Mouse (Mus musculus): ENCODE data around the gene Tnfaip8l3. TPM values are rescaled to one million over a fixed set of nuclear protein-coding genes. Genes with fewer than 3 reads are reported as not detected.
"Not testable (repeated sequence)": the region's sequence is repeated elsewhere in the genome, so short reads cannot be mapped to it uniquely, and the experiment has no call there.

The Tnfaip8l3 gene
- polyA plus RNA-seq, 1 experiment from 2014 or later = 0.31 TPM

DNA sequence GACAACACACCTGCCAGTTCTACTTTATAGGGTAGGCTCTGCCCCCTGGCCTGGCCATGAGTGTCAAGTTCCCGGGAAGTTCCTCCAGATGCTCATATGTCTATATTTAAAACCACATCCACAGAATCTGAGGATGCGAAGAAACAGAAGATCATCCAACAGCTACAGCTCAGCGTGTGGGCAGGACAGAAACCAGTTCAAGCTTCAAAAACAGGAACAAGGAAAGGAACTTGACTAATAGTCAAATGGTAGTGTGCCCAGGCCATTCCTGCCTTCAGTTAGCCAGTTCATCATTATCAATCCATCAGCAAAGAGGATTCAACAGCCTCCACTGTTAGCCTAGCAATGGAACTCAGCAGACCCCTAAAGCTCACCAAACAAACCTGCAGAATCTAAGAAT, 4.5 kb downstream of the Tnfaip8l3 start:
- Histone ChIP-seq H3K4me2 (replicated peaks) (no peak overlapping the region), H3K9me3 (replicated peaks) (no peaks in the 10 kb centered on the region), H3K27ac (no peak overlapping the region), H3K4me3 (no peak overlapping the region), H3K4me1 (peaks cover 10% of the 10 kb centered on the region), H3K27me3 (peaks cover 24% of the 10 kb centered on the region), H3K36me3 (no peaks in the 10 kb centered on the region), H3K9ac (no peak overlapping the region)
- 85% methylated on average over 3 of the region's 3 CpGs for WGBS
- no peak for ATAC-seq (ENCODE audit: low FRiP score)

GRCm38 (mm10) chr9:54061666-54062065, 6.5 kb downstream of the Tnfaip8l3 start:
- Histone ChIP-seq H3K27ac (no peak overlapping the region), H3K36me3 (no peaks in the 10 kb centered on the region), H3K4me3 (no peak overlapping the region), H3K9me3 (replicated peaks) (no peaks in the 10 kb centered on the region), H3K27me3 (peaks cover 7% of the 10 kb centered on the region), H3K4me2 (replicated peaks) (no peak overlapping the region), H3K4me1 (no peaks in the 10 kb centered on the region), H3K9ac (no peak overlapping the region)
- no peak for ATAC-seq (ENCODE audit: low FRiP score)
- 82% methylated on average over 5 of the region's 5 CpGs for WGBS

- no peak for ATAC-seq (ENCODE audit: low FRiP score)
- Histone ChIP-seq H3K9me3 (replicated peaks) (no peaks in the 10 kb centered on the region), H3K27ac (no peak overlapping the region), H3K4me2 (replicated peaks) (no peak overlapping the region), H3K4me1 (no peaks in the 10 kb centered on the region), H3K9ac (no peak overlapping the region), H3K4me3 (no peak overlapping the region), H3K27me3 (no peaks in the 10 kb centered on the region), H3K36me3 (no peaks in the 10 kb centered on the region)
- 93% methylated on average over 3 of the region's 3 CpGs for WGBS
These were observed 16.7 kb downstream of the Tnfaip8l3 start for GRCm38 (mm10) chr9:54051298-54052068.

DNA sequence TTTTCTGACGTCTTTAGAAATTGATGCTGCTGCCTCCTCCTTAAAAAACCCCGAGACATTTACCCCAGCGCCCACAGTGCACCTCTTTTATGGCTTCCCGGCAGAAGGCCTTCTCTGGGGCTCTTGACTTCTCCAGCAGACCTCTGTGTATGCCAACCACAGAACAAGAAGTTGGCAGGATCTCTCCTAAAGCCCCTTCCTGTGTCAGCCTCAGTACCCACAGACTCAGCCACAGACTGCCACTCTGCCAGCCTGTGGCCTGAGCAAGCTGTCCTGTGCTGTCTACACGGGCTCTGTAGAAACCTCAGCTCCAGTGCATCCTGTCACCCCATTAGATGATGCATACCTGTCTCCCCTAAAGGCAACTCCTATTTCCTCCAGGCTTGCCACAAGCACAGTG, 19.2 kb downstream of the Tnfaip8l3 start:
- Histone ChIP-seq H3K27me3 (no peaks in the 10 kb centered on the region), H3K27ac (no peak overlapping the region), H3K4me1 (no peaks in the 10 kb centered on the region), H3K4me2 (replicated peaks) (no peak overlapping the region), H3K36me3 (no peaks in the 10 kb centered on the region), H3K9ac (no peak overlapping the region), H3K9me3 (replicated peaks) (no peaks in the 10 kb centered on the region), H3K4me3 (no peak overlapping the region)
- ATAC-seq (ENCODE audit: low FRiP score) = no peak
- WGBS = 81% methylated on average over 5 of the region's 5 CpGs

DNA sequence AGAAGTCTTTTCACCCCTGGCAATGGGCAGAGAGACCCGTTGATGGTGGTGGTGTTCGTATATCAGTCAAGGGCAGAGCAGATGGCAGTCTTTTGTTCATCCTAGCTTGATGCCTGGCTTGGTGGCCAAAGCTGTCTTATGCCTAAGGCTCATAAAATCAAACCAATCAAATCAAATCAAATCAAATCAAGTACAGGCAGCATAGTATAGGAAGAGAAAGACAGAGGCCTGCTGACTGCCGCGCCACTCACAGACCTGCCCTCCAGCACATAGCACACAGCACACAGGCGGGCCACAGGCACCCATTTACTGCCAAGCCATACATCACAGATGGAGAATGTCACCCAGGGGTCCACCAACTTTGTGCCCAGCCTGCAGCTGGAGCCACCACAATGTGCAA, 25.1 kb downstream of the Tnfaip8l3 start:
- no peaks in the 10 kb centered on the region for H3K4me1 ChIP-seq
- no peaks in the 10 kb centered on the region for H3K27me3 ChIP-seq
- H3K4me2 ChIP-seq (replicated peaks) = no peak overlapping the region
- no peak for ATAC-seq (ENCODE audit: low FRiP score)
- H3K4me3 ChIP-seq = no peak overlapping the region
- 88% methylated on average over 5 of the region's 5 CpGs for WGBS
- no peaks in the 10 kb centered on the region for H3K9me3 ChIP-seq (replicated peaks)
- no peak overlapping the region for H3K27ac ChIP-seq
- H3K9ac ChIP-seq = no peak overlapping the region
- H3K36me3 ChIP-seq = no peaks in the 10 kb centered on the region

- Histone ChIP-seq H3K27ac (no peak overlapping the region), H3K9ac (no peak overlapping the region), H3K9me3 (replicated peaks) (no peaks in the 10 kb centered on the region), H3K36me3 (no peaks in the 10 kb centered on the region), H3K27me3 (no peaks in the 10 kb centered on the region), H3K4me3 (no peak overlapping the region), H3K4me2 (replicated peaks) (no peak overlapping the region), H3K4me1 (peaks cover 6% of the 10 kb centered on the region; the same call in 1 of the 2 replicates)
- no peak for ATAC-seq (ENCODE audit: low FRiP score)
- 60% methylated on average over 9 of the region's 9 CpGs for WGBS
These were observed 30.5 kb downstream of the Tnfaip8l3 start for GRCm38 (mm10) chr9:54037717-54038116.

- H3K9me3 ChIP-seq (replicated peaks) = no peaks in the 10 kb centered on the region
These were observed 33.5 kb downstream of the Tnfaip8l3 start for GRCm38 (mm10) chr9:54034691-54035090.

DNA sequence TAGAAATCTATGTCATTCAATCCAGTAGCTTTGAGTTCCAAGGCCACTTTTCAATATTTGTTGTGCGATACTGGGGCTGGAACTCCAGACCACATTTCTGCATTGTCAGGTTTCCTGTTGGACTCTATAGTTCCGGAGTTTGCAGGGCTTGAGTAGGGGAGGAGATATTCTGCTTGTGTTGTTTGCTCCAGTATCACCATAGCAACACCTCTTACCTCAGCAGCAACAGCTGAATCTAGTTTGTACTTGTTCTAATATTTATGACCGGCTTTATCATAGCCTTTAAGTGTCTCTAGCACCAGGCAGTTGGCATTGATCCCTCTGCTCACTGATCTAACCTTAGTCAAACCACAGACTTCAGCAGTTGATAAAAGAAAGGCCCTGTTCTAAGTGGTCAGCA, 45.4 kb downstream of the Tnfaip8l3 start:
- H3K9me3 ChIP-seq (replicated peaks) = no peaks in the 10 kb centered on the region
- 83% methylated on average over 3 of the region's 3 CpGs for WGBS
- no peak for ATAC-seq (ENCODE audit: low FRiP score)

More at GRCm38 (mm10) chr9:54034691-54035090, 33.5 kb downstream of the Tnfaip8l3 start:
- no peak overlapping the region for H3K27ac ChIP-seq
- H3K36me3 ChIP-seq = no peaks in the 10 kb centered on the region
- H3K4me3 ChIP-seq = no peak overlapping the region
- ATAC-seq (ENCODE audit: low FRiP score) = no peak
- WGBS = 83% methylated on average over 5 of the region's 5 CpGs
- H3K9ac ChIP-seq = no peak overlapping the region
- peaks cover 6% of the 10 kb centered on the region; the same call in 1 of the 2 replicates for H3K4me1 ChIP-seq
- no peaks in the 10 kb centered on the region for H3K27me3 ChIP-seq
- H3K4me2 ChIP-seq (replicated peaks) = no peak overlapping the region

GRCm38 (mm10) chr9:53994528-53994927, 73.7 kb downstream of the Tnfaip8l3 start:
- no peaks in the 10 kb centered on the region for H3K27me3 ChIP-seq
- no peak overlapping the region for H3K4me3 ChIP-seq
- no peaks in the 10 kb centered on the region for H3K36me3 ChIP-seq
- no peaks in the 10 kb centered on the region for H3K9me3 ChIP-seq (replicated peaks)
- 59% methylated on average over 1 of the region's 1 CpGs for WGBS
- no peak overlapping the region for H3K27ac ChIP-seq
- H3K4me2 ChIP-seq (replicated peaks) = no peak overlapping the region
- no peak overlapping the region for H3K9ac ChIP-seq
- H3K4me1 ChIP-seq = no peaks in the 10 kb centered on the region
- no peak for ATAC-seq (ENCODE audit: low FRiP score)

More for the DNA sequence above, 45.4 kb downstream of the Tnfaip8l3 start:
- Histone ChIP-seq H3K9ac (no peak overlapping the region), H3K4me1 (no peaks in the 10 kb centered on the region), H3K27ac (no peak overlapping the region), H3K4me2 (replicated peaks) (no peak overlapping the region), H3K4me3 (no peak overlapping the region), H3K36me3 (no peaks in the 10 kb centered on the region), H3K27me3 (no peaks in the 10 kb centered on the region)

GRCm38 (mm10) chr9:53992567-53992966, 75.6 kb downstream of the Tnfaip8l3 start:
- not testable (repeated sequence) for H3K4me1 ChIP-seq; ATAC-seq (ENCODE audit: low FRiP score); H3K9ac ChIP-seq; H3K36me3 ChIP-seq; H3K9me3 ChIP-seq (replicated peaks); H3K4me3 ChIP-seq; H3K27me3 ChIP-seq; H3K27ac ChIP-seq; H3K4me2 ChIP-seq (replicated peaks)

DNA sequence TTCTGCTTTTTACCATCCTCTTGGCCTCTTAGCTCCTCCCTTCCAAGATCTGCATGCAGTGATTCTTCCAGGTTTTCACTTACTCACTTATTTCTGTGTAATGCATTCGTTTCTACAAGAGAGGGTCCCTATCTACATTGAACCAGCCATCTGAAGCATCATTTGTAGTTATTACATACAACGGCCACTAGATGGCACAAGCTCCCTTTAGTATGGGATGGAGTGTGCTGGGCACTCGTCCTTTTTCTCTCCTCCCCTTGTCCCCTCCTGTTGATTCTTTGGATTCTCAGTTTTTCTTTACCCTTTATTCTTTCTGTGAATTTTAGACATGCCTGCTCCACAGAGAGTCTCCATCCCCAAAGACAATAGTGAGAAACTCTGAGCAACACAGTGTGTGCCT, 77.3 kb downstream of the Tnfaip8l3 start:
- peak; percentile 69; the same call in 1 of the 2 replicates for ATAC-seq (ENCODE audit: low FRiP score)
- Histone ChIP-seq H3K4me2 (replicated peaks) (no peak overlapping the region), H3K4me1 (no peaks in the 10 kb centered on the region), H3K36me3 (no peaks in the 10 kb centered on the region), H3K4me3 (no peak overlapping the region), H3K27me3 (no peaks in the 10 kb centered on the region; the same call in 1 of the 2 replicates), H3K9ac (no peak overlapping the region), H3K9me3 (replicated peaks) (no peaks in the 10 kb centered on the region), H3K27ac (no peak overlapping the region)
- 9% methylated on average over 3 of the region's 3 CpGs for WGBS

- H3K36me3 ChIP-seq = no peaks in the 10 kb centered on the region
- no peak overlapping the region for H3K4me3 ChIP-seq
- H3K27ac ChIP-seq = no peak overlapping the region
- ATAC-seq (ENCODE audit: low FRiP score) = no peak
- H3K27me3 ChIP-seq = no peaks in the 10 kb centered on the region; the same call in 1 of the 2 replicates
- no peaks in the 10 kb centered on the region for H3K9me3 ChIP-seq (replicated peaks)
- H3K9ac ChIP-seq = no peak overlapping the region
- H3K4me1 ChIP-seq = no peaks in the 10 kb centered on the region
- 42% methylated on average over 3 of the region's 3 CpGs for whole genome bisulfite sequencing
- no peak overlapping the region for H3K4me2 ChIP-seq (replicated peaks)
These were observed 81.2 kb downstream of the Tnfaip8l3 start for GRCm38 (mm10) chr9:53986972-53987371.

DNA sequence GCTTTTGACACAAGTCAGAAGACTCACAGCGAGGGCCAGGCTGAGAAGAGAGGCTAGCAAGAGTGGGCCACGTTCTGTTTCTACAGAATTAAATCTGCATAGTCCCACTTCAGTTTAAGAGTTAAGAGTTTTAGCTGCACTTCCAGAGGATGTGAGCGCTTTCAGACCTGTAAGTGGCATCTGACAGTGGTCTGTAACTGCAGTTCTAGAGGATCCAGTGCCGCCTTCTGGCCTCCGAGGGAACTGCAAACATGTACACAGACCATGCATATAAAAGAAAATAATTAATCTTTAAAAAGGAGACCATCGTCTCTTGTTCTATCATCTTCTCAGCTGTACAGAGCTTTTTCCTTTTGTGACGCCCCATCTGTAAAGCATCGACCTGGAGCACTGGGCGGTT, 83.3 kb downstream of the Tnfaip8l3 start:
- Histone ChIP-seq H3K9ac (no peak overlapping the region), H3K27ac (no peak overlapping the region), H3K36me3 (no peaks in the 10 kb centered on the region), H3K4me2 (replicated peaks) (no peak overlapping the region), H3K4me3 (no peak overlapping the region), H3K9me3 (replicated peaks) (no peaks in the 10 kb centered on the region), H3K27me3 (no peaks in the 10 kb centered on the region; the same call in 1 of the 2 replicates), H3K4me1 (no peaks in the 10 kb centered on the region)
- ATAC-seq (ENCODE audit: low FRiP score) = 0 out of 2 replicates have a peak, but pooled peaks have one; percentile 46
- WGBS = 32% methylated on average over 9 of the region's 9 CpGs
